Mouse (Mus musculus) ES-E14 (cell line): Measurements from ENCODE around the gene Cyp2u1.

Experiments
- MAFK ChIP-seq: IDR thresholded peaks from 2 replicates; pipeline ENCODE4 v1.6.1; 2014; ENCODE audit warnings: mild to moderate bottlenecking, low read depth, low read length, inconsistent platforms; ENCODE audit not compliant: insufficient read depth
- ZNF384 ChIP-seq: IDR thresholded peaks from 2 replicates; pipeline ENCODE4 v1.6.1; 2012; ENCODE audit warnings: low read depth, low read length, inconsistent platforms

DNA sequence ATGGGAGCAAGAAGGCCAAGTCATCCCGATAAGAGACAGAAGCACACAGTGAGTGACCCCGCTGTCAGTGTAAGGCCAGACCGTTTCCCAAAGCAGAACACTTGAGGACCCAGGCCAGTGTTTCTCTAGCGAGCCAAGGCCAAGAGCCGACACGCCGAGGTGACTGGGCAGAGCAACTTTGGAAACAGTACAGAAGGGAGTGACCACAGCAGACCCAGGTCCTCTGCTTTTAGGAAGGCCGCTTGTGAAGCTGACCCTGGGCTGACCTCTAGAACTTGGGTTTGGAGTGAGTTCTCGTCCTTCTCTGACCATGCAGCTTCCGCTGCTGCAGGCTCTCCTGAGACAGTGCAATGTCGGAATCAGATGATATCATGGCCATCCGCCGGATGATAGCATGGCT is 52.0 kb downstream of the Cyp2u1 start:
- TF ChIP-seq ZNF384 (no peak), MAFK (no peak)
